Mouse (Mus musculus) ES-E14 (cell line): ENCODE results near the gene Aoc1.

ENCODE experiments used
- CHD2 ChIP-seq: IDR thresholded peaks from 2 replicates; pipeline ENCODE4 v1.6.1; 2014; ENCODE audit warnings: mild to moderate bottlenecking, low read depth, low read length, inconsistent platforms
- HCFC1 ChIP-seq: IDR thresholded peaks from 2 replicates; pipeline ENCODE4 v1.6.1; 2012; ENCODE audit warnings: low read length, inconsistent platforms, borderline replicate concordance; ENCODE audit not compliant: insufficient read depth
- MAFK ChIP-seq: IDR thresholded peaks from 2 replicates; pipeline ENCODE4 v1.6.1; 2014; ENCODE audit warnings: mild to moderate bottlenecking, low read depth, low read length, inconsistent platforms; ENCODE audit not compliant: insufficient read depth
- ZC3H11A ChIP-seq: IDR thresholded peaks from 2 replicates; pipeline ENCODE4 v1.6.1; 2012; ENCODE audit warnings: low read depth, mild to moderate bottlenecking, inconsistent platforms, low read length, borderline replicate concordance
- ZNF384 ChIP-seq: IDR thresholded peaks from 2 replicates; pipeline ENCODE4 v1.6.1; 2012; ENCODE audit warnings: low read depth, low read length, inconsistent platforms

GRCm38 (mm10) chr6:48913587-48913986 is 40.9 kb downstream of the Aoc1 start:
- TF ChIP-seq CHD2 (no peak), ZC3H11A (no peak), ZNF384 (no peak), MAFK (no peak), HCFC1 (no peak)
